Mouse (Mus musculus): ENCODE measurements at regions not wholly inside any gene's neighbourhood (a gene's known extent, or its start where the extent isn't known, plus 50 kb on each side); places are given as distances from the start of the nearest gene placed in this dataset.
A peak's percentile ranks its signal among the peaks of the same experiment; 100 is the strongest.

DNA sequence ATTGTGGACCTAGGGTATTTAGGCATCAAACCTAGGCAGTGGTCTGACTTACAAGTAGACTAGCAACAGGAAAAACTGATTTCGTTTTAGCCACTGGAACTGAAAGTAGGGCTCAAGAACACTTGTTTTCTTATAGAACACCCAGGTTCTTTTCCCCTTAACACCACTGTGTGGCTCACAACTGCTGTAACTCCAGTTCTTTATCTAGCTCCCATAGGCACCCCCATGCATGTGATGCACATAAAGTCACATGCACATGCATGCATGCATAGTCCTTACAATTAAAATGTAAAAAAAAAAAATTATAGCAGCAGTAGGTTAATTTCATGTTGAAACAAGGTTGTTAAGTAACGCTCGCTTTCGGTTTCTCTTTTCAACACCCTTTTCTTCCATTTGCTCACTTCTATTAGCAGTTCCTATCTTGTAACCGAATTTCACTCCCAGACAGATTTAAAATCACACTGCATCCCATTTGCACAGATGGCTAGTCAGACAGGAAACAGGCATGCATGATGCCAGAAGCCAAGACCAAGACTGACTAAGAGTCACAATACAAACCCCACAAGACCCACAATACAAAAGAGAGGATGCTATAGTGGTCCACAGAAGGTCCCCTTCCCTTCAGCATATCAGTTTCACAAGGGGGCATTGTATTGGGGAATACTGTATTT lies 1540.3 kb upstream of the Slc10a2 start:
- Histone ChIP-seq H3K9ac (ENCODE audit: low read depth, low read length) (no peak overlapping the region), H3K4me1 (replicated peaks; ENCODE audit: insufficient read depth, low read length) (no peaks in the 10 kb centered on the region), H3K27me3 (ENCODE audit: insufficient read depth, low read length) (no peaks in the 10 kb centered on the region), H3K4me2 (ENCODE audit: low read length) (no peak overlapping the region), H3K4me3 (replicated peaks; ENCODE audit: low read depth, low read length) (no peak overlapping the region), H3K36me3 (ENCODE audit: insufficient read depth, low read length) (no peaks in the 10 kb centered on the region), H3K9me3 (replicated peaks; ENCODE audit: low read length) (no peaks in the 10 kb centered on the region), H3K27ac (no peak overlapping the region)
- TF ChIP-seq CTCF (IDR thresholded peaks at IDR 0.05; ENCODE audit: low read depth): no peak
- DNase-seq (ENCODE audit: low spot score) (no peak), ATAC-seq (replicated peaks; ENCODE audit: low FRiP score, low read depth) (no peak)
- 85% methylated on average over 5 of the region's 5 CpGs for WGBS

GRCm38 (mm10) chr8:6644396-6644795 lies 1539.2 kb upstream of the Slc10a2 start:
- Histone ChIP-seq H3K36me3 (ENCODE audit: insufficient read depth, low read length) (no peaks in the 10 kb centered on the region), H3K9me3 (replicated peaks; ENCODE audit: low read length) (no peaks in the 10 kb centered on the region), H3K4me2 (ENCODE audit: low read length) (no peak overlapping the region), H3K27me3 (ENCODE audit: insufficient read depth, low read length) (no peaks in the 10 kb centered on the region), H3K9ac (ENCODE audit: low read depth, low read length) (no peak overlapping the region), H3K4me3 (replicated peaks; ENCODE audit: low read depth, low read length) (no peak overlapping the region), H3K27ac (no peak overlapping the region), H3K4me1 (replicated peaks; ENCODE audit: insufficient read depth, low read length) (no peaks in the 10 kb centered on the region)
- no peak for TF ChIP-seq CTCF (IDR thresholded peaks at IDR 0.05; ENCODE audit: low read depth)
- 87% methylated on average over 2 of the region's 2 CpGs for WGBS
- no peak for ATAC-seq (replicated peaks; ENCODE audit: low FRiP score, low read depth)
- no peak for DNase-seq (ENCODE audit: low spot score)

GRCm38 (mm10) chr8:6627009-6627557 lies 1521.9 kb upstream of the Slc10a2 start:
- WGBS: 69% methylated on average over 8 of the region's 8 CpGs
- no peak for ATAC-seq (replicated peaks; ENCODE audit: low FRiP score, low read depth)
- H3K9me3 ChIP-seq (replicated peaks; ENCODE audit: low read length): no peaks in the 10 kb centered on the region
- DNase-seq (ENCODE audit: low spot score): no peak
- H3K4me3 ChIP-seq (replicated peaks; ENCODE audit: low read depth, low read length): no peak overlapping the region
- H3K4me1 ChIP-seq (replicated peaks; ENCODE audit: insufficient read depth, low read length): no peaks in the 10 kb centered on the region
- no peak overlapping the region for H3K4me2 ChIP-seq (ENCODE audit: low read length)
- no peaks in the 10 kb centered on the region for H3K27me3 ChIP-seq (ENCODE audit: insufficient read depth, low read length)
- H3K36me3 ChIP-seq (ENCODE audit: insufficient read depth, low read length): no peaks in the 10 kb centered on the region
- H3K27ac ChIP-seq: no peak overlapping the region
- no peak for TF ChIP-seq CTCF (IDR thresholded peaks at IDR 0.05; ENCODE audit: low read depth)
- no peak overlapping the region for H3K9ac ChIP-seq (ENCODE audit: low read depth, low read length)

- H3K27me3 ChIP-seq (ENCODE audit: insufficient read depth, low read length): no peaks in the 10 kb centered on the region
- no peaks in the 10 kb centered on the region for H3K36me3 ChIP-seq (ENCODE audit: insufficient read depth, low read length)
- no peak overlapping the region for H3K4me2 ChIP-seq (ENCODE audit: low read length)
- H3K9ac ChIP-seq (ENCODE audit: low read depth, low read length): no peak overlapping the region
- no peaks in the 10 kb centered on the region for H3K4me1 ChIP-seq (replicated peaks; ENCODE audit: insufficient read depth, low read length)
- H3K4me3 ChIP-seq (replicated peaks; ENCODE audit: low read depth, low read length): no peak overlapping the region
- DNase-seq (ENCODE audit: low spot score) (no peak), ATAC-seq (replicated peaks; ENCODE audit: low FRiP score, low read depth) (no peak)
- WGBS: 74% methylated on average over 2 of the region's 2 CpGs
- H3K27ac ChIP-seq: no peak overlapping the region
- no peaks in the 10 kb centered on the region for H3K9me3 ChIP-seq (replicated peaks; ENCODE audit: low read length)
- no peak for TF ChIP-seq CTCF (IDR thresholded peaks at IDR 0.05; ENCODE audit: low read depth)
Measured at GRCm38 (mm10) chr8:6608891-6609290, 1503.7 kb upstream of the Slc10a2 start.

- ATAC-seq (replicated peaks; ENCODE audit: low FRiP score, low read depth) (no peak), DNase-seq (ENCODE audit: low spot score) (peak; percentile 5)
- no peak overlapping the region for H3K27ac ChIP-seq
- H3K4me1 ChIP-seq (replicated peaks; ENCODE audit: insufficient read depth, low read length): no peaks in the 10 kb centered on the region
- no peak overlapping the region for H3K9ac ChIP-seq (ENCODE audit: low read depth, low read length)
- H3K27me3 ChIP-seq (ENCODE audit: insufficient read depth, low read length): no peaks in the 10 kb centered on the region
- H3K36me3 ChIP-seq (ENCODE audit: insufficient read depth, low read length): no peaks in the 10 kb centered on the region
- no peaks in the 10 kb centered on the region for H3K9me3 ChIP-seq (replicated peaks; ENCODE audit: low read length)
- no peak overlapping the region for H3K4me3 ChIP-seq (replicated peaks; ENCODE audit: low read depth, low read length)
- no peak for TF ChIP-seq CTCF (IDR thresholded peaks at IDR 0.05; ENCODE audit: low read depth)
- no peak overlapping the region for H3K4me2 ChIP-seq (ENCODE audit: low read length)
- WGBS: 29% methylated on average over 9 of the region's 9 CpGs
Measured at GRCm38 (mm10) chr8:6606854-6607535, 1501.8 kb upstream of the Slc10a2 start.

- H3K4me1 ChIP-seq (replicated peaks; ENCODE audit: insufficient read depth, low read length): no peaks in the 10 kb centered on the region
- ATAC-seq (replicated peaks; ENCODE audit: low FRiP score, low read depth) (no peak), DNase-seq (ENCODE audit: low spot score) (no peak)
- H3K4me3 ChIP-seq (replicated peaks; ENCODE audit: low read depth, low read length): no peak overlapping the region
- no peak overlapping the region for H3K27ac ChIP-seq
- H3K36me3 ChIP-seq (ENCODE audit: insufficient read depth, low read length): no peaks in the 10 kb centered on the region
- H3K4me2 ChIP-seq (ENCODE audit: low read length): no peak overlapping the region
- WGBS: 64% methylated on average over 5 of the region's 5 CpGs
- no peaks in the 10 kb centered on the region for H3K9me3 ChIP-seq (replicated peaks; ENCODE audit: low read length)
- no peak for TF ChIP-seq CTCF (IDR thresholded peaks at IDR 0.05; ENCODE audit: low read depth)
- no peaks in the 10 kb centered on the region for H3K27me3 ChIP-seq (ENCODE audit: insufficient read depth, low read length)
- H3K9ac ChIP-seq (ENCODE audit: low read depth, low read length): no peak overlapping the region
Measured at GRCm38 (mm10) chr8:6604232-6604804, 1499.2 kb upstream of the Slc10a2 start.

Measured in kidney, postnatal 0 days (tissue).